Mouse (Mus musculus) lung, adult 18-20 months (tissue): ENCODE measurements at regions not wholly inside any gene's neighbourhood (a gene's known extent, or its start where the extent isn't known, plus 50 kb on each side); places are given as distances from the start of the nearest gene placed in this dataset.

Experiments
- DNase-seq, 2 experiments: peaks; one replicate each; pipeline ENCODE4 v3.0.0; 2022; ENCODE audit warnings: mixed read lengths in 2 of 2

DNA sequence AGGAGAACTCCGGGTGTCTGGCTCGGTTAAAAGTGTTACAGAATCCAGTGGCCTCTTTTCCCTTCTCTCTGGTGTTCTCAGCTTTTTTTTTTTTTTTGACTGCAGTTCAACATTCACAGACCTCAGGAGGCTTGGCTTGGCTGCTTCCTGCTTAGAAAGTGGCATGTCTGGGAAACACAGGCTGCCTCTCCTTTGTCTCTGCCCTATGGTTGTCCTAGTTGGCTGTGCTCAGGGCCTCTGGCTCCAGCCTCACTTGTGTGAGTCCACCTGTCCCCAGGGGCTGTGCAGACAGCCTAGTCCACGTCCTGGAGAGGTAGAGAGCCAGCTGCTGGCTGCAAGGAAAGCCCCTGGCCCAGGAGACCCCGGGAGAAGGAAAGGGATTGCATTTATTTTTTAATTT, 212.3 kb upstream of the Rbfox1 start:
- DNase-seq, result no peak

DNA sequence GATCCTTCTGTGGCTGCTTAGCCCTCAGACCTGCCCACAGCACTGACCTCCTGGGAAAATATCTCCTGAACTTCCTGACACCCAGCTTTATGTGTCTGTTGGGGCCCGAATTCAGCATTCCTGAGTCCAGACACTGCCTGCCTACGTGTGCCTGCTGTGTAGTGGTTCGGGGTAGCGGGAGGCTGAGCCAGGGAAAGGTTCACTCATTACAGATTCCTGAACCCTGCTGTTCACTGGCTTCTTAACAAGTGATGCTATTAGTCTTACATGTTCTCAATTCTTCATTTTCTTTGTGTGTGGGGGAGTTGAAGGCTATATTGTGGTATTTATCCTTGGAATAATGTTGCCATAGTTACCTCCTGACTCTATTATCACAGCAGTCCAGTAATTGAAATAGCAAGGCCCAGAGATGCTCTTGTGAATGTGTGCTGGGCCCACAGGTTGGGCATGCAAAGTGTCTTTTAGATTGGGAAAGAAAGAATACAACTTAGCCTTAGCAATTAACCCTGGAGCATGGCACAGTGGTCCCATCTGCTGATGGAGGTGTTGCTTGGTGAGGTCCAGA, 216.7 kb upstream of the Rbfox1 start:
- DNase-seq, result no peak

DNA sequence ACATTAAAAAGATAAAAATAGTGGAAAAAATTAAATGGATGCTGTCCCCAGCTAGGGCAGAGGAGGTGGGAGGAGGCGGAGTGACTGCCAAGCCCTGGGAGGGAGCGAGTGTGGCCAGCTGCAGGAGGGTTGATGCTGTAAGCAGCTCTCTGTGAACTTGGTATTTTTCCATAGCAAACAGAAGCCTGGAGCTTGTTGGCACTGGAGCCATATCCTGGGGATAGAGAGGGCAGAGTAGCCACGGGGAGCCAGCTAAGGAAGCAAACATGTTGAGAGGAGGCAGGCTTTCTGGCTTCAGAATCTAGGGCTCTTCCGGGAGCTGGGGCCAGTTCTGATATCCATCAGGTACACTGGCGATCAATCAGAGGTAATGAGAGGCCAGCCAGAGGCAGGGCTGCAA, 223.2 kb upstream of the Rbfox1 start:
- DNase-seq, result no peak

DNA sequence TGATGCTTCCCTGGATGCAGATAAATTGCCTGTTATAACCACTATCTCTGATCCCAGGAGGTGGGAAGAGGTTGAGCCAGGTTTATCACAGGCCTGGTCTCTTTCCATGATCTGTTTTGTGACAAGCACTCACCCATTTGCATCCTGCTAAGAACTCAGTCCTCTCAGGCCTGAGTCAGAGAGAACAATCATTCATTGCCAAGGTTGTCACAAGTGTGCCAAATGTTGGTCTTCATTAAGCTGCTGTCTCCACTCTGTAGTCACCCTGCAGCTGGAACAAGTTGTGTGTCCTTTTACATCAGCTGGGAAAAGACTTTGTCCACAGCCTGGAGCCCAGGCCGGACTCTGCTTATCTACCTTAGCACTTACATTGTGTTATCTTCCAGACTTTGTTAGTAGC, 233.6 kb upstream of the Rbfox1 start:
- DNase-seq, result no peak

DNA sequence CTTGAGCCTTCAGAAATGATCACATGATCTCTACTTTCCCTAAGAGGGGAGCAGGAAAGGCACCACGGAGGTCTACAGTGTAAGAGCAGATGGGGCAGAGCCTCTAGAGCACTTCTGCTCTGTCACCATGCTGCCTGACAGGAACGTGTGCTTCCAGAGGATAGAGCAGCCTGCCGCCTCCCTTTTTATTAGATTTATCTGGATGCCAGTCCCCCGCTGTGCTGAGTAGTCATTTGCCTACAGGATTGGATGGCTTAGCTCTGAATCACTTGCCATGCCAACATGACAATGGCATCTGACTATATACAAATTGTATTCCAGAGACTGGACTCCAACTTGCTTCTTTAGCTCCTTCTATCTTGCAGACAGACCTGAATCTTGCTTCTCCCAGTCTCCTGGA, 234.2 kb upstream of the Rbfox1 start:
- no peak for DNase-seq

DNA sequence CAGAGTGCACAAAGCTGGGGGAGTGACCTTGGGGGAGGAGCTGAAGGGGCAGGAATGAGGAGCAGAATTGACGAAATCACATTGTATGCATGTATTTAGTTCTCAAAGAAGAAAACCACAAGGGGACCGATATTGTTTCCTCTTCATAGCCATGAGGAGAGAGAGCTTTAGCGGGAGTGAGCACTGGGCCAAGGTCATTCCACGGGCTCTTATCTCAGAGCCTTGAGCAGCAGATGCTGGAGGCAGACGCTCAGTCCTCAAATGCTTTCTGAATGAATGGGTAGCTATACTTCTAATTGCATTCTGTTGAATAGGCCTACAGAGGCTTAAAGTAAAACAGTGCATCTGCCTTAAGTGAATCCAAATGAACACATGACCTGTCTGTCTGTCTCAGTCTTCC, 245.2 kb upstream of the Rbfox1 start:
- DNase-seq, result no peak

DNA sequence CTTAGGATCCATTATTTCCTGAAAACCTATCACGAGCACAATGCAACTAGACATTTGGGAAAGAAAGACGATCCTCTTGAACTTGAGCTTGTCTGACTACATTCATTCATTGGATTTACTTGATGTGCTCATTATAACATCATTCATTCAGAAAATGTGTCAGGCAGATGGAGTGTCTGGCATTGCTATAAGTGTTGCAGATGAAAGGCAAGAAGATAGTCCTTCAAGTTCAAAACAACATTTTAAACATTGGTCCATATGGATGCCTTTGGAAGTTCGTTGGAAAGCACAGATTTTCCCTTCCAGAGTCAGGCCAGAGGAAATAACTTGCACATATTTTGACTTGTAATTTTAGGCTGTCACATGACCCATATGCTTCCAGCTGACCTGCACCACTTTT, 255.2 kb upstream of the Rbfox1 start:
- no peak for DNase-seq

DNA sequence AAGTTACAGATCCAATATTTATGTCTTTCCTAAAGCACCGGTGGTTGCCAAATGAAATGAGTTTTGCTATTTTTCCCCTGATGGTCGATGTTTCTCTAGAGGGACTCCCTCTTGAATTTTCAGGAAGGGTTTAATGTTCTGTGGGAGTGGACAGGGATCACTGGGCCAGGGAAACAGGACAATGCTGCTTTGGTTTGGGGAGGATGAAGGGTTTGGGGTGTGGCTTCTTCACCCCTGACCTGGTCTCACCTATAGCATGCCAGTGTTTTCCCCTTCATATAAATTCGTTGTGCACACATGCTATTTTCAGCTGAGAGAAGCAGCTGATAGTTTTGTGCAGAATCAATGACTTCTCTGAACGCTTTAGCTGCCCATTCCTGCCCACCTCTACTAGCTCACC, 257.2 kb upstream of the Rbfox1 start:
- no peak for DNase-seq

DNA sequence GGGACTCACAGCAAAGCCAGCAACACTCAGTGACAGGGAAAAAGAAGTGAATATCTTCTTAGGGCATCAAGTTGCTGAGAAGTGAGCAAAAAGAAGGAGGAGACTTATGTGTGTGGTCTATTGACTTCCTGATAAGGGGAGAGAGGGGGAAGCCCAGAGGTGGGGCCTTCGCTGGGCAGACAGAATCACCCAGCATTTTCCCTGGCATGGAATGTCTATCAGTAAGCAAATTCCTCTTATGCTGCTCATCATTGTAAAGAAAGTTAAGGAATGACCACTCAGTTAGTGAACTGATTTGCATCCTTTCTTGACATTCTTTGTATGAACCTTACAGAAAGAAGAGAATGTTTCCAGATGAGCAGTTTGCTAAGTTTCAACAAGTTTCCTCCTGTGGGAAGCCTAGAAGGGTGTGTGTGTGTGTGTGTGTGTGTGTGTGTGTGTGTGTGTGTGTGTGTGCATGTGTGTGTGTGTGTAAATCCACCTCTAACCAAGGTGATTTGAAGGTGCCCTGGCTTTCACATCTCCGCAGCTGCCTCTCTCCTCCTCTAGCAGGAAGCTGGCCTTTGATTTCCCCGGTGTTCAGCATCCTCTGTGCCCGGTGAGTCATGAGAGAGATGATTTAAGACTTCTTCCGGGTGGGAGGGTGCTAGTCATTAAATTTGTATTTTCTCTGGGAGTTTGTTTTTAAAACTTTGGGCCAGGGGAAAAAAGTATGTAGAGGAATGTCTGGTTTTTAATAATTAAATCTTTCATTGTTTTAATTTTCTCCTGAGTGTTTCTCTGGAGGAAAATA, 257.8 kb upstream of the Rbfox1 start:
- no peak for DNase-seq

DNA sequence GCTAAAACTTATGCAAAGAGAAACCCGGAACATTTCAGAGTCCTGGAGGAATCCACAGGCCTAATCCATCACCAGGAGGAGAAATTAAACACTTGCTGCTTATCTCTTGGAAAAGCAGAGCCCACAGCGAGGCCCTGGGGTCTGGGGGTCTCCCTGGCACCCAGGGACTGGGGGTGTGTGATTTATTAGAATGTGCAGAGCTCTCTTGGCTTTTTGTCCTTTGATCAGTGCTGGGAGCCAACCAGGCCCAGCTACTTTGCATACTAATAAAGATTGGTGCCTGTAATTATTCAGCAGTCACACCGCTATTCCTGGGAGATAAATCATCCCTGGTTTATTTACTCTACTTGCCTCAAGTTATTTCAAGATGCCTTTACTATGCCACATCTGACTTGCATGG, 260.0 kb upstream of the Rbfox1 start:
- DNase-seq, result no peak

DNA sequence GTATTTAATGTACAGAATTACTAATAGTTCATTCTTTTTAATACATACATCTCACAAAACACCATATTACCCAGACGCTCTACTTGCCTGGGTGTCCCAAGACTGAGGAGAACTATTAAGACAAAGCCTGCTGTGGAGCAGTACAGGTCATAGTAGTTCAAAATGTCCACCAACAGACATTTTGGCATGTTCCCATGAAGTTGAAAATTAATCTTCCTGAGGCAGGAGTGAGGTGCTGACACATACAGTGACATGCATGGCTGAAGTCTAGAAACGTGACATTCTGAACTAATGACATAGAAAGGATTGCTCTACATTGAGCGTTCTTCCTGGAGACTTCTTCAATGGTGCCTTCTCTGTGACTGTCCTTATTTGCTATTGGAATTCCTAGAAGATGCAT, 264.6 kb upstream of the Rbfox1 start:
- DNase-seq, result no peak

DNA sequence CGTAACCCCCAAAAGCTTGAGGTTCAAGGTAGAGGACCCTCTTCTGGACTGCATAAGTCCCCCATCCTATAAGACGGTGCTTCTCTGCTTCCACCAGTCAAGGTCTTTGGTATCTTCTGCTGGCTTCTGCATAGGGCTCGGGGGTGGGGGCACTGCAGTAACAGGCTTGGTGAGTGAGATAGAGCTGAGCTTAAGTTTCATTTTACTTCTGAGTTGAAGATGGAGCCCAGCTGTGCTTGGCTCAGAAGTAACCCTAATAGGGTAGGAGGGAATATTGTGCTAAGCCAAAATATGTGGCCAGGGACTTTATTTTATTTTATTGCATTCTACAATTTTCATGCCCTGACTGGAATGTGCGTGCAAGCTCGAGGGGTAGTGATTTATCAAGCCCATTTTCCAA, 268.8 kb upstream of the Rbfox1 start:
- no peak for DNase-seq

DNA sequence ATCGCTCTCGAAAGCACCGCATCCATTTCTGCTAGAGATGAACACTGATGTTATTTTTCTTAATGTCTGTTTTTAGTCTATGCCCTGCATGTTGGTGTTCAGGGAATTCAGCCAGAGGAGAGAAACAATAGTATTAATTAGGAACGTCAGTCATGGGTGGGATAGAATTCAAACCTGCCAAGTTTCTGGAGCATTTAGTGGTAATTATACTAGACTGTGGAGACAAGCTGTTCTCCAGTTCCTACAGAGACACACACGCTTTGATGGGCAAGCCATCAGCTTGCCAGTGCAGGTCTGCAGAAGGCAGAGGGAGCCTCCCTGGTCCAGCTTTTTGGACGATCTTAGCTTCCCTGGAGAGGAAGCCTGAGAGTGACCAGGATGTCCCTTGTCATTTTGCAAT, 289.8 kb upstream of the Rbfox1 start:
- no peak for DNase-seq

DNA sequence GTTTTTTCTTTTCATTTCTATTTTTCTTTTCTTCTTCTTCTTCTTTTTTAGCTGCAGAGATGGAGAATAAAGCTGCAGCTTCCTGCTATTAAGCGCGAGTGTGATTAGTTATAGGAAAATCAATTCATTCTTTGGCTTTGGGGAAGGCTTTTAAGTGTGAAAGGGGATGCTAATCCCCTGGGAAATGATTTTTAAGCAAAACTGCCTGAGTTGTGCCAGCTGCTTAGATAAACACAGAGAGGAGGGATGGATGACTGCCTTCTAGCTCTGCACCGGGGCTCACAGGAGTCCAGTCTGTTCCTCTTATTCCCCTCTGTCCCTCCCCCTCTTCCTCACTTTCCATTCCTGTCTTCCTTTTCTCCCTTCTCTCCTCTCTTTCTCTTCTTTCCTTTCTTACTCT, 306.8 kb upstream of the Rbfox1 start:
- no peak for DNase-seq

DNA sequence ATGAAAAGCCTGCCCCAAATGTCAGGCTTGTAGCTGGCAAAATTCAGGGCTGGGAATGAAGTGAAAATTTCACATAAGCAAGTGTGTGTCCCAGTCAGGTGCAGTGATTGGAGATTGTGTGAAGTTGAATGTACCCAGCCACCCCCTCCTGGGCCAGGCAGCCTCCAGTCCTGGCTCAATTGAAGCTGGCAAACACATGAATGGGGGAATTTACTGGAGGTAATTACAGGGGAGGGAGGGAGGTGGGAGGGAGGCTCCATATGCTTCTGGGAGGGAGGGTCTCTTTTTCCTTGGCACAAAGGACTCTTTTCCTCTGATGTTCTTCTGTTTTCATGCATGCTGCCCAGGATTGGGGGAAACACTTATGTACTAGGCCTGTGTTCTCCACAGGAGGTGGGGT, 312.4 kb upstream of the Rbfox1 start:
- no peak for DNase-seq

DNA sequence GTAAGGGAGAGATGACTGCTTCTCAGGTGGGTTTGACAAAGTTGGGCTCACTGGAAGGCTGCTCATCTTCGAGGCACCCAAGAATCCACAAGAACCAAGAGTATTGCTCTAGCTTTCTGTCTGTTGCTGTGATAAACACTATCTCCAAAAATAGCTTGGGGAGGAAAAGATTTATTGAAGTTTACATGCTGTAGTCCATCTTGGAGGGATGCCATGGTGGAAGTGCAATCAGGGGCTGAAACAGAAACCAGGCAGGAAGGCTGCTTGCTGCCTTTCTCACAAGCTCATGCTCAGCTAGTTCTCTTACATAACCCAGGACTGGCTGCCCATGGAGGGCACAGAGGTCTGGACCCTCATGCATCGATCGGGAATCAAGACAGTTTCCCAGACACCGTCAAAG, 314.5 kb upstream of the Rbfox1 start:
- no peak for DNase-seq

DNA sequence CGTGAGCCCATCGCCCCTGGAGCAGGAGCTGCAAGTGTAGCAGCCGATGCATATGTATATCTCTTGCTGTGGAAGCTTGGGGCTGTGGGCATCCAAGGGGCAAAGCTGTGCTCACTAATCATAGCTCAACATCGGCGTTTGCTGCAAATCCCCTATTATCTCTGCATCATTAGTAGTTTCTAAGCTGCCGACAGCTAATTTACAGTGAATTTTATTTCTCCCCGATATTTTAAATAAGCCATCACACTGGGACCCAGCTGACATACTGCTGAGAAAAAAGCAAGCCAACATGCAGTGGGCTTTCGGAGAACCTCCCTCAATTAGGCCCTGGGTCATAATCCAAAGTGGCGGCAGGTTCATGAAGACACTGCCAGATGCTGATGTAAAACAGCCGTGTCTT, 313.3 kb upstream of the Eef2kmt start:
- no peak for DNase-seq

DNA sequence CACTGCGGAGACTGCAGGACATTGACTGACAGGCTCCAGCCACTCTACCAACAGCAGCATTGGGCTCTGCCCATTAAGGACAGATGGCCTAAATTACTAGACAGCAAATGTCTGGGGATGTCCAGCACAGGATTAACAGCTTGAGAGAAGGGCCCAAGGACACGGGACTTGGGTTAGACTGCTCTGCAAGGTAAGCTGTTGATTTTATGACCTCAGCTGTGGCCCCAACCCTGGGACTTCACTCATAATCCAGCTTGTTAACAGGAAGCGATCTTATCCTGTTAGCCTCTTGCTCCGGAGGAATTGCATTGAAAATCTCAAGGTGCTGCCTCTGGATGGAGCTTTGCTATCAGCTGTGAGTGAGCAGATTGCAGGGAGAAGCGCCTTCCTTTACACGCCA, 293.2 kb upstream of the Eef2kmt start:
- no peak for DNase-seq

DNA sequence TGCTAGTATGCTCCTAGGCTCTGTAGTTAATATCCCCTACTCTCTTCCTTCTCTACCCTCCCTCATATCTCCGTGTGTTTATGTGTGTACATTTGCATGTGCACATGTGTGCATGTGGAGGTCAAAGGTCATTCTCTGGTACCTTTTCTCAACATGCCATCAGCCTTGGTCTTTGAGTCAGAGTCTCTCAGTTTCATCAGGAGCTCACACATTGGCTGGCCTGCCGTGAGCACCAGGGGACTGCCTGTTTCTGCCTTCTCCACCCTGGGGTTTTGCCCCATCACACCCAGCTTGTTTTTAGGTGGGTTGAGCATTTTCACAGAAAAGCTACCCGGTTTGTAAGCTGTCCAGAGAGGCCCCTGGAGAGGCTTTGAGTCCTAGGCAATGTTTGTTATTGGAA, 292.8 kb upstream of the Eef2kmt start:
- no peak for DNase-seq

DNA sequence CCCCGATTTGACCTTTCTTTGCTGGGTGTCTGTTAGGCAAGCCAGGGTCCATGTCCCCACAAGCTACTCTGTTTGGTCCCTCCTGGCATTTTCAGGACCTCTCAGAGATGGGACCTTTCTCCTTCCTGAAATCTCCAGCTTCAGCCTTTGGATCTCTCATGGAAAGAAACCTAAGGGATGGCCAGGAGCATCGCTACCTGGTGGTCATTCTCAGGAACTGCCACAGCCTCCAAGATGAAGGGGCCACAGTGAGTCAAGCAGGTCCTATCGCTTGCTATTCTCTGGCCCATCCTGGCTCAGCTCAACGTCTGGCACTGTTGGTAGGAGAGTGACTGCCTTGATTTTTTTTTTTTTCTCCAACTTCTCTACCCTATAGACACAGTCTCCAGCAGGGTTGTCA, 291.0 kb upstream of the Eef2kmt start:
- no peak for DNase-seq

DNA sequence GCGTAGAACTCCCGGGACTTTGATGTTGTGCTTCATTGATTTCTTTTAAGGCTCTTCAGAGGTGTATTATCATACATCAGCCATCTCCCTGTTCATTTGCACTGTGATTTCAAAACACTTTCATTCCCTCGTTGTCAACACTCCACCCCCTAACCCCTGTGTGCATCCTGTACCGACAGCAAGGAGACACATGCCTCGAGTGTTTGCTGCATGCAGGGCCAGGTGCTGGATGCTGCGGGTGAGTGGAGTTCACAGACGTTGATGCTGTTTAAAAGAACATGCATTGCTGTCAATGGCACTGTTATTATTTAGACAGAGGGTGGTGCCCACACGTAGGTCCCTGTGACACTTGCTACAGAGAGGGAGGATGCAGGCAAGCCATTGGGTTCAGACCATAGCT, 290.0 kb upstream of the Eef2kmt start:
- no peak for DNase-seq

DNA sequence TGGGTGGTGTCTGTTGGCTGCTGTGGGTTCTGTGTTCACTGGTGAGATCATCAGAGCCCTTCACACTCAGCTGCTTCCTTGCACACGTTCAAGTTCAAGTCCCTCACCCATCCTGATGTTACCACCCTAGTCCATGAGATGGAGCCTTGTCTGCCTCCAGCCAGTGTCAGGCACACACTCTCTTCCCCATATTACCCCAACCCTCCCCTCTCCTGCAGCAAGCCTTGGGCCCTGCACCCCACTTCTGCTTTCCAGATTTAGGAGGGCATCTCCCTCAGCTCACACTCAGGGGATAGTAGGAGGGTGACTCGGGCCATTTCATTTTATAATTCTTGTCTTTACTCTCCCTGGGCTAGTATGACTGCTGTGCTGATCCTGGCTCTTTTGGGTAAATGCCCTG, 288.7 kb upstream of the Eef2kmt start:
- DNase-seq, result no peak

DNA sequence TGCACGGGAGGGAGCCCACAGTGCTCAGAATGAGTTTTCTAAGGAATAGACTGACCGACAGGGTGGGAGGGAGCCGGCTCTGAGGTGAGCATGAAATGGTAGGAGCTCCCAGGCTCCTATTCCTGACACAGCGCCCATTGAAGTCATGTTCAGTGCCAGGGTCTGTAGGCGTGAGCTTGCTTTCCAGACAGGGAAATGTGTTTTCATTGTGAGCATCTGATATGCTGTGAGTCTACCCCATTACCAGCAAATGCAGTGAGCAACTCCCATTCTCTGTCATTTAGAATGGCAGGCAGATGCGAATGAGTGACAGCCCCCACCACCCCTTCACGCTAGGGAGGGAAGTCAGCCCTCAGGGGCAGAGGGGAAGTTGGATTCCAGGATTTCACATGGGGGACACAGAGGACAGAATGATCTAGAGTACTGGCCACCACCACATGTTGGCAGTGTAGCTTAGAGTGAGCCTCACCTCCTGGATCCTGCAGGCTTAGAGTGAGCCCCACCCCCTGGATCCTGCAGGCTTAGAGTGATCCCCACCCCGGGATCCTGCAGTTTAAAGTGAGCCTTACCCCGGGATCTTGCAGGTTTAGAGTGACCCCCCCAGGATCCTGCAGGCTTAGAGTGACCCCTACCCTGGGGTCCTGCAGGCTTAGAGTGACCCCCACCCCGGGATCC, 283.2 kb upstream of the Eef2kmt start:
- no peak for DNase-seq
